Mouse (Mus musculus): ENCODE data around the gene Ltbp3.
A peak's percentile ranks its signal among the peaks of the same experiment; 100 is the strongest.

The Ltbp3 gene

GRCm38 (mm10) chr19:5750951-5751350, 10.2 kb downstream of the Ltbp3 start:
- DNase-seq (ENCODE audit: low read depth, low spot score), result no peak

- no peak for DNase-seq (ENCODE audit: low read depth, low spot score)
Measured at GRCm38 (mm10) chr19:5751742-5752141, 11.0 kb downstream of the Ltbp3 start.

GRCm38 (mm10) chr19:5756321-5756985, 15.7 kb downstream of the Ltbp3 start:
- DNase-seq (ENCODE audit: low read depth, low spot score), result no peak

- DNase-seq (ENCODE audit: low read depth, low spot score), result no peak
Measured at GRCm38 (mm10) chr19:5756991-5757636, 16.4 kb downstream of the Ltbp3 start.

- DNase-seq (ENCODE audit: low read depth, low spot score), result no peak
Measured at GRCm38 (mm10) chr19:5758878-5759403, 18.2 kb downstream of the Ltbp3 start.

GRCm38 (mm10) chr19:5763163-5763562, 22.5 kb downstream of the Ltbp3 start:
- no peak for DNase-seq (ENCODE audit: low read depth, low spot score)

GRCm38 (mm10) chr19:5767271-5767670, 26.6 kb downstream of the Ltbp3 start:
- DNase-seq (ENCODE audit: low read depth, low spot score), result no peak

GRCm38 (mm10) chr19:5770311-5770710, 29.6 kb downstream of the Ltbp3 start:
- DNase-seq (ENCODE audit: low read depth, low spot score), result no peak

GRCm38 (mm10) chr19:5770925-5771860, 30.5 kb downstream of the Ltbp3 start, which contains the start of gene Scyl1:
TSS of gene Scyl1 (minus strand) at chr19:5771419.
- peak; percentile 86 for DNase-seq (ENCODE audit: low read depth, low spot score)

- no peak for DNase-seq (ENCODE audit: low read depth, low spot score)
Measured at GRCm38 (mm10) chr19:5777387-5778032, 36.8 kb downstream of the Ltbp3 start.

- DNase-seq (ENCODE audit: low read depth, low spot score), result no peak
Measured at GRCm38 (mm10) chr19:5778312-5778711, 37.6 kb downstream of the Ltbp3 start.

- no peak for DNase-seq (ENCODE audit: low read depth, low spot score)
Measured at GRCm38 (mm10) chr19:5780203-5780602, 39.5 kb downstream of the Ltbp3 start.

GRCm38 (mm10) chr19:5781532-5781931, 40.8 kb downstream of the Ltbp3 start:
- DNase-seq (ENCODE audit: low read depth, low spot score), result no peak

GRCm38 (mm10) chr19:5782121-5782520, 41.4 kb downstream of the Ltbp3 start:
- no peak for DNase-seq (ENCODE audit: low read depth, low spot score)

- no peak for DNase-seq (ENCODE audit: low read depth, low spot score)
Measured at GRCm38 (mm10) chr19:5784958-5785577, 44.4 kb downstream of the Ltbp3 start.

- peak; percentile 70 for DNase-seq (ENCODE audit: low read depth, low spot score)
Measured at GRCm38 (mm10) chr19:5786441-5787114, 45.9 kb downstream of the Ltbp3 start.

- peak; percentile 74 for DNase-seq (ENCODE audit: low read depth, low spot score)
Measured at GRCm38 (mm10) chr19:5787128-5787635, 46.5 kb downstream of the Ltbp3 start.

GRCm38 (mm10) chr19:5787920-5788319, 47.2 kb downstream of the Ltbp3 start:
- no peak for DNase-seq (ENCODE audit: low read depth, low spot score)

GRCm38 (mm10) chr19:5788620-5789019, 47.9 kb downstream of the Ltbp3 start:
- DNase-seq (ENCODE audit: low read depth, low spot score), result no peak

- DNase-seq (ENCODE audit: low read depth, low spot score), result no peak
Measured at GRCm38 (mm10) chr19:5789066-5789465, 48.4 kb downstream of the Ltbp3 start.
